Mouse (Mus musculus): ENCODE measurements at regions not wholly inside any gene's neighbourhood (a gene's known extent, or its start where the extent isn't known, plus 50 kb on each side); places are given as distances from the start of the nearest gene placed in this dataset.

- no peak for TF ChIP-seq POLR2A (IDR thresholded peaks at IDR 0.05; ENCODE audit: insufficient read depth, low read length)
- TF ChIP-seq CTCF (IDR thresholded peaks at IDR 0.05; ENCODE audit: low read depth, low read length): no peak
- no peak for TF ChIP-seq EP300 (IDR thresholded peaks at IDR 0.05; ENCODE audit: insufficient read depth, low read depth, low read length)
Measured at GRCm38 (mm10) chr5:146681512-146681911, 96.5 kb upstream of the Gpr12 start.

Measured in ES-Bruce4 (cell line).